Mouse (Mus musculus) kidney, adult 2 months (tissue): ENCODE measurements at regions not wholly inside any gene's neighbourhood (a gene's known extent, or its start where the extent isn't known, plus 50 kb on each side); places are given as distances from the start of the nearest gene placed in this dataset.
A peak's percentile ranks its signal among the peaks of the same experiment; 100 is the strongest.
"Not testable (repeated sequence)": the region's sequence is repeated elsewhere in the genome, so short reads cannot be mapped to it uniquely, and the experiment has no call there.

ENCODE experiments used
- DNase-seq: peaks from one replicate; pipeline ENCODE4 v3.0.0; 2021
- H3K27ac ChIP-seq: fragments of 200-500 bp; 2 replicates; pipeline ENCODE4 v1.5.1; 2012; ENCODE audit warnings: low read depth, low read length, control low read depth, inconsistent platforms; ENCODE audit not compliant: insufficient read depth
- H3K27me3 ChIP-seq: fragments of 200-500 bp; replicated peaks from 2 replicates; pipeline ENCODE4 v1.6.1; 2012; ENCODE audit warnings: mild to moderate bottlenecking, moderate library complexity, low read length, inconsistent platforms; ENCODE audit not compliant: control insufficient read depth, insufficient read depth
- H3K36me3 ChIP-seq: fragments of 200-500 bp; 2 replicates; pipeline ENCODE4 v1.6.1; 2012; ENCODE audit warnings: mild to moderate bottlenecking, moderate library complexity, low read length, inconsistent platforms; ENCODE audit not compliant: control insufficient read depth, insufficient read depth
- H3K4me1 ChIP-seq: fragments of 200-500 bp; 2 replicates; pipeline ENCODE4 v1.6.1; 2011; ENCODE audit warnings: low read length; ENCODE audit not compliant: control insufficient read depth, insufficient read depth
- H3K4me3 ChIP-seq: fragments of 200-500 bp; 2 replicates; pipeline ENCODE4 v1.5.1; 2011; ENCODE audit warnings: mild to moderate bottlenecking, low read depth, low read length, control low read depth; ENCODE audit not compliant: insufficient read depth
- CTCF ChIP-seq: fragments of 200-500 bp; conservative IDR thresholded peaks from 2 replicates; pipeline ENCODE4 v1.5.1; 2011; ENCODE audit warnings: low read depth, mild to moderate bottlenecking, control low read depth, low read length, moderate library complexity, mixed read lengths; ENCODE audit not compliant: insufficient read depth, insufficient read length
- POLR2A ChIP-seq: fragments of 200-500 bp; IDR thresholded peaks from one replicate; pipeline ENCODE4 v1.6.1; 2011; ENCODE audit warnings: low read depth, low read length, control low read depth
- WGBS: fragments of 180-500 bp; shearing (Covaris S2); methylation state at CpG from one replicate; pipeline ENCODE4 v1.1.7; 2018; 5-methylcytosine and 5-hydroxymethylcytosine counted together

GRCm38 (mm10) chr1:137223052-137223451, 262.8 kb upstream of the Nr5a2 start:
- H3K4me1 ChIP-seq = 0 out of 2 replicates have a peak, but pooled peaks cover 2% of the 10 kb centered on the region
- WGBS = 74% methylated on average over 10 of the region's 10 CpGs

GRCm38 (mm10) chr1:137221087-137222057, 261.1 kb upstream of the Nr5a2 start:
- peak; percentile 16 for DNase-seq
- Histone ChIP-seq H3K36me3 (no peaks in the 10 kb centered on the region), H3K4me3 (no peak overlapping the region), H3K27ac (no peak overlapping the region), H3K4me1 (0 out of 2 replicates have a peak, but pooled peaks cover 2% of the 10 kb centered on the region), H3K27me3 (no peaks in the 10 kb centered on the region)
- TF ChIP-seq POLR2A = no peak
- TF ChIP-seq CTCF = no peak
- WGBS = 8% methylated on average over 25 of the region's 25 CpGs

More at GRCm38 (mm10) chr1:137223052-137223451, 262.8 kb upstream of the Nr5a2 start:
- DNase-seq = no peak
- no peaks in the 10 kb centered on the region for H3K36me3 ChIP-seq
- H3K27me3 ChIP-seq = no peaks in the 10 kb centered on the region
- H3K27ac ChIP-seq = no peak overlapping the region
- no peak overlapping the region for H3K4me3 ChIP-seq
- no peak for TF ChIP-seq POLR2A
- TF ChIP-seq CTCF = no peak

GRCm38 (mm10) chr1:137220226-137220625, 260.0 kb upstream of the Nr5a2 start:
- no peak for TF ChIP-seq POLR2A
- TF ChIP-seq CTCF = no peak
- no peaks in the 10 kb centered on the region for H3K27me3 ChIP-seq
- no peaks in the 10 kb centered on the region for H3K36me3 ChIP-seq
- DNase-seq = no peak
- no peak overlapping the region for H3K4me3 ChIP-seq
- no peak overlapping the region for H3K27ac ChIP-seq
- 0 out of 2 replicates have a peak, but pooled peaks cover 2% of the 10 kb centered on the region for H3K4me1 ChIP-seq
- WGBS = 84% methylated on average over 6 of the region's 6 CpGs

- no peak for DNase-seq
- no peak overlapping the region for H3K27ac ChIP-seq
- WGBS = 63% methylated on average over 11 of the region's 11 CpGs
- no peak overlapping the region for H3K4me3 ChIP-seq
- no peaks in the 10 kb centered on the region for H3K36me3 ChIP-seq
- no peak for TF ChIP-seq POLR2A
- no peak for TF ChIP-seq CTCF
- H3K27me3 ChIP-seq = no peaks in the 10 kb centered on the region
- H3K4me1 ChIP-seq = 0 out of 2 replicates have a peak, but pooled peaks cover 2% of the 10 kb centered on the region
These were observed 258.4 kb upstream of the Nr5a2 start for GRCm38 (mm10) chr1:137218611-137219010.

- TF ChIP-seq POLR2A (no peak), CTCF (no peak)
- 70% methylated on average over 4 of the region's 4 CpGs for WGBS
- Histone ChIP-seq H3K4me3 (no peak overlapping the region), H3K27ac (no peak overlapping the region), H3K4me1 (0 out of 2 replicates have a peak, but pooled peaks cover 2% of the 10 kb centered on the region), H3K27me3 (no peaks in the 10 kb centered on the region), H3K36me3 (no peaks in the 10 kb centered on the region)
- DNase-seq = no peak
These were observed 257.8 kb upstream of the Nr5a2 start for GRCm38 (mm10) chr1:137218096-137218495.

- TF ChIP-seq POLR2A (no peak), CTCF (no peak)
- WGBS = 97% methylated on average over 5 of the region's 5 CpGs
These were observed 257.0 kb upstream of the Nr5a2 start for GRCm38 (mm10) chr1:137217206-137217605.

GRCm38 (mm10) chr1:137214328-137214727, 254.1 kb upstream of the Nr5a2 start:
- not testable (repeated sequence) for H3K4me1 ChIP-seq, H3K27ac ChIP-seq, H3K4me3 ChIP-seq, DNase-seq, H3K36me3 ChIP-seq, H3K27me3 ChIP-seq
- 94% methylated on average over 1 of the region's 1 CpGs for WGBS

More at GRCm38 (mm10) chr1:137217206-137217605, 257.0 kb upstream of the Nr5a2 start:
- no peak for DNase-seq
- Histone ChIP-seq H3K27ac (no peak overlapping the region), H3K27me3 (no peaks in the 10 kb centered on the region), H3K36me3 (no peaks in the 10 kb centered on the region), H3K4me1 (0 out of 2 replicates have a peak, but pooled peaks cover 2% of the 10 kb centered on the region), H3K4me3 (no peak overlapping the region)
